Mouse (Mus musculus) neural tube, embryonic 15.5 days (tissue): ENCODE results near the gene Tanc1. TPM values are rescaled to one million over a fixed set of nuclear protein-coding genes. Genes with fewer than 3 reads are reported as not detected.

Experiments used
- ATAC-seq: fragments of 200-750 bp; cut with Nextera tagmentation; 2 replicates; pipeline ENCODE4 v1.8.0; 2017; ENCODE audit warnings: mild to moderate bottlenecking, moderate TSS enrichment, moderate library complexity; ENCODE audit not compliant: low FRiP score
- H3K27ac ChIP-seq: fragments of 300-500 bp; sonication (generic); replicated peaks from 2 replicates; pipeline ENCODE4 v1.5.1; 2015; ENCODE audit warnings: mild to moderate bottlenecking, inconsistent platforms
- H3K27me3 ChIP-seq: fragments of 300-500 bp; sonication (generic); replicated peaks from 2 replicates; pipeline ENCODE4 v1.6.1; 2015; ENCODE audit warnings: inconsistent platforms
- H3K36me3 ChIP-seq: fragments of 300-500 bp; sonication (generic); 2 replicates; pipeline ENCODE4 v1.6.1; 2015; ENCODE audit warnings: inconsistent platforms
- H3K4me1 ChIP-seq: fragments of 300-500 bp; sonication (generic); 2 replicates; pipeline ENCODE4 v1.6.1; 2015; ENCODE audit warnings: inconsistent platforms
- H3K4me2 ChIP-seq: fragments of 300-500 bp; sonication (generic); 2 replicates; pipeline ENCODE4 v1.6.1; 2015; ENCODE audit warnings: inconsistent platforms, mild to moderate bottlenecking, moderate library complexity
- H3K4me3 ChIP-seq: fragments of 300-500 bp; sonication (generic); replicated peaks from 2 replicates; pipeline ENCODE4 v1.5.1; 2015; ENCODE audit warnings: mild to moderate bottlenecking, inconsistent platforms
- H3K9ac ChIP-seq: fragments of 300-500 bp; sonication (generic); replicated peaks from 2 replicates; pipeline ENCODE4 v1.6.1; 2015; ENCODE audit warnings: mild to moderate bottlenecking, inconsistent platforms
- H3K9me3 ChIP-seq: fragments of 300-500 bp; sonication (generic); replicated peaks from 2 replicates; pipeline ENCODE4 v1.6.1; 2016; ENCODE audit warnings: inconsistent platforms
- WGBS: fragments of 180-500 bp; shearing (Covaris S2); methylation state at CpG from one replicate; pipeline ENCODE4 v1.1.7; 2015; ENCODE audit warnings: mixed read lengths; 5-methylcytosine and 5-hydroxymethylcytosine counted together
- polyA plus RNA-seq: library from polyadenylated mRNA; unstranded; fragments of >200 nt; fragmentation: Nextera tagmentation; extraction: Ambion mirVana; gene quantifications from 2 replicates; pipeline ENCODE4 v1.2.1, GENCODE M21; 2015

Gene Tanc1
- polyA plus RNA-seq, 1 experiment from 2014 or later = 8.5 TPM

- Histone ChIP-seq H3K9me3 (no peaks in the 10 kb centered on the region), H3K36me3 (no peaks in the 10 kb centered on the region), H3K4me1 (peaks cover 18% of the 10 kb centered on the region), H3K27me3 (no peaks in the 10 kb centered on the region), H3K4me2 (no peak overlapping the region), H3K27ac (no peak overlapping the region), H3K9ac (no peak overlapping the region), H3K4me3 (no peak overlapping the region)
- 98% methylated on average over 2 of the region's 2 CpGs for WGBS
- ATAC-seq = no peak
Measured at GRCm38 (mm10) chr2:59714992-59715391, 103.2 kb downstream of the Tanc1 start.

DNA sequence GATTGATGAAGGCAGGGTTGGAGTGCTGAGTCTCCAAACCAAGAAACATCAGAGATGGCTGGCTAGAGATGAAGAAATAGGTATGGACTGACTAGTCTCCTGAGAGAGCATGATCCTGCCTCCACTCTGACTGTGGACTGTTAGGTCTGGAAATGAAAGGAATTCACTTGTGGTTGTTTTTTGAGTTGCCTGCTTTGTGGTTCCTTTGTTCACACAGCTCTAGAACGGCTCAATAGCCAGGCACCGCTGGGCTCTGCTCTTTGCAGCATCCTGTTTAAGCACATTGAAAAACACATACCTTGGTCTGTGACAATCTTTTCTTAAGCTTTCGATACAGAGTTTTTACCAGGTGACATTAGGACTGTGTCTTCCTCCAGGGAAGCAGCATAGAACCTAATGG is 104.6 kb downstream of the Tanc1 start:
- Histone ChIP-seq H3K36me3 (no peaks in the 10 kb centered on the region), H3K4me1 (peaks cover 28% of the 10 kb centered on the region), H3K27ac (no peak overlapping the region), H3K4me2 (no peak overlapping the region), H3K4me3 (no peak overlapping the region), H3K9me3 (no peaks in the 10 kb centered on the region), H3K27me3 (no peaks in the 10 kb centered on the region), H3K9ac (no peak overlapping the region)
- ATAC-seq = no peak
- WGBS = 62% methylated on average over 3 of the region's 3 CpGs

DNA sequence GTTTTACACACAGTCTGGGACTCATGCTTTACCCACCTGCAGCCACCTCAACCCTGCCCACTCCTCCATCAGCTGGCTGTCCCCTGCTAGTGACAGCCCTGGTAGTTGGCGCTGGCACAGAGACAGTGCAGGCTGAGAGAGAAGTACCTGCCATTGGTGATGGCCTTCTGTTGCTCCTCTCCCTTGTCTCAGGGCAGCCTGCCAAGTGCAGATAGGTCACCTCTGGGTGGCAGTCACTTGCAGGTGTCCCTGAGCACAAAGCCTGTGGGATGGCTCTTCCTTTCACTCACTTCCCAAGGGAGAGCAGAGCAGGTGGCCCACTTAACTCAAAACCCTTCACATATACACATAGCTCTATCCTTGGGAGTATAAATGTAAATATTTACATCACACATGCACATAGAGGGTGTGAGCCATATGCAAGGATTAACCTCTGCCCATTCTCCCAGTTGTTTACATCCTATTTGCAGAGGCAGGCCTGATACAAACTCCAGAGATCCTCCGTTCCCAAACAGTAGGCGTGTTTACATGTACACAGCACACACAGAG is 106.0 kb downstream of the Tanc1 start:
- WGBS = 85% methylated on average over 3 of the region's 3 CpGs
- no peak for ATAC-seq
- H3K27ac ChIP-seq = no peak overlapping the region
- H3K9ac ChIP-seq = no peak overlapping the region
- H3K9me3 ChIP-seq = no peaks in the 10 kb centered on the region
- H3K4me2 ChIP-seq = no peak overlapping the region
- H3K27me3 ChIP-seq = no peaks in the 10 kb centered on the region
- no peak overlapping the region for H3K4me3 ChIP-seq
- H3K4me1 ChIP-seq = peaks cover 33% of the 10 kb centered on the region
- H3K36me3 ChIP-seq = no peaks in the 10 kb centered on the region

DNA sequence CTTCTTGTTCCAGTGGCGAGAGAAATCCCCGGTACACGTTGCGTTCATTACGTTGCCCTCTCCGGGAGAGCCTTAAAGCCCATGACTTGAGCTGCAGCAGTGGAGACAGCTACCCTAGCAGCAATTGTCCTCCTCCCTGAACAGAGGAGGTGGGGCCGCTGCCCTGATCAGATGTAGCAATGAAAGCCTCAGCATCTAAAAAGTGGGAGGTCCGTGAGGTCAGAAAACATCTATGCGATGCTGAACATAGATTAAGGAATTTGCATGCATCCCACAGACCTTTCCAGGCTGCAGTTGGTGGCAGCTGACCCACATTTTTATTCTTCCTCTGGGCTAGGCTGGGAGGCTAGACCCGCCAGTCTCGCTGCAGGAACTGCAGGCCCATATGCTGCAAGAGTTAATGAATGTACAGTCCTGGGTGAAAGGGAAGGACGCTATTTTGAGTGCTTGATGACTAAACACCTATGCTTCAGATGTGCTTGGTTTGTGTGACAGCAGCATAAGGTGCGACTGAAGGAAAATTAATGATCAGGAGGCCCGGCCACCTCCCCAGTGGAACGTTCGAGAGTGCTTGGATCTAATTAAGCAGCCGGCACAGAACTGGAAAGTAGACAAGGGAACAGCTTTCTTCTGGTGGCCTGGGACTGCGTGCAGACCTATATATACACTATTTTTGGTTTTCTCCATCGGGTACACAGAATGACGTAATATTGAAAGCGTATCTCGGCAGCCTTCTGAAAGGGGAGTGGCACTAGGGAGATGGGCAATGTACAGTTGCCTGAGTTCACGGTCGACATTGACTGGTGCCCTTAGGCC is 107.0 kb downstream of the Tanc1 start:
- H3K9ac ChIP-seq = no peak overlapping the region
- no peak overlapping the region for H3K27ac ChIP-seq
- 50% methylated on average over 24 of the region's 24 CpGs for WGBS
- H3K4me3 ChIP-seq = no peak overlapping the region
- no peak overlapping the region for H3K4me2 ChIP-seq
- H3K4me1 ChIP-seq = peaks cover 33% of the 10 kb centered on the region
- no peaks in the 10 kb centered on the region for H3K36me3 ChIP-seq
- no peak for ATAC-seq
- no peaks in the 10 kb centered on the region for H3K9me3 ChIP-seq
- no peaks in the 10 kb centered on the region for H3K27me3 ChIP-seq

DNA sequence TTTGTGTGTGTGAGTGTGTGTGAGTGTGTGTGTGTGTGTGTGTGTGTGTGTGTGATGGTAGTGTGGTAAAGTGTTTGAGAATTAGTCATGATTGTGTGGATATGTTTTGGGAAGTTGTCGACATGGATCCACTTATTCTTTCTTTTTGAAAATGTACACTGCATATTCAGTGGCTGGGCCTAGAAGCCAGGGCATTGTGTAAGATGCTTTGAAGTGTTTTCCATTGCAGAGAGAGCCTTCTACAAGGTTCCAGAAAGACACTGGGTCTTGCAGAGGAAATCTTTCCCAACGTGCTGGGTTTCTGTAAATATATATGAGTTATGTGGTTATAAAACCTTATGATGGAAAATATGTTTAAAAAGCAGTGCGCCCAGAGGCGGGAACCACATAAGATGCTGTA is 108.0 kb downstream of the Tanc1 start:
- H3K9ac ChIP-seq = no peak overlapping the region

GRCm38 (mm10) chr2:59721119-59721518 is 109.3 kb downstream of the Tanc1 start:
- Histone ChIP-seq H3K4me1 (peaks cover 36% of the 10 kb centered on the region), H3K9ac (no peak overlapping the region), H3K4me3 (no peak overlapping the region), H3K36me3 (no peaks in the 10 kb centered on the region), H3K4me2 (no peak overlapping the region), H3K27me3 (no peaks in the 10 kb centered on the region), H3K9me3 (no peaks in the 10 kb centered on the region), H3K27ac (no peak overlapping the region)
- WGBS = 30% methylated on average over 8 of the region's 8 CpGs
- ATAC-seq = no peak

More for the DNA sequence above, 108.0 kb downstream of the Tanc1 start:
- no peak overlapping the region for H3K4me2 ChIP-seq
- H3K4me3 ChIP-seq = no peak overlapping the region
- no peak for ATAC-seq
- no peaks in the 10 kb centered on the region for H3K27me3 ChIP-seq
- H3K36me3 ChIP-seq = no peaks in the 10 kb centered on the region
- WGBS = 86% methylated on average over 4 of the region's 4 CpGs
- no peaks in the 10 kb centered on the region for H3K9me3 ChIP-seq
- H3K4me1 ChIP-seq = peaks cover 33% of the 10 kb centered on the region
- no peak overlapping the region for H3K27ac ChIP-seq

DNA sequence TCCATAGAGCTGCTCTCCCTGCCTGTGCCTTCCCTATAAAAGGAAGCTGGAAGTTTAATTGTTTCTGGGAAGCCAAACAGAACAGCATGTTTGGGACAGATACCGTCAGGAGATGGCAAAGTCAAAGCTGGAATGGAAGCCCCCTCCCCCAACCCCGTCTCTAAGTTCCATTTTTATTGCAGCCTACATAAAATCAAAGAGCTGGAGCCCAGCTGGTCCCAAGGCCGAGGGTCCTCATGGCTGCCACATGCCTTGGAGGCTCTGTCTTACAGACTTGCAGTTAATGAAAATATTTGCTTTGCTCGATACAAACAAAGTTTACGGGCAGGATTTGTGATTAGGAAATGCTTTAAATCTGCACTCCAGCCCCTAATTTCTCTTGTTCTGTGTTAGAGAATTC is 109.9 kb downstream of the Tanc1 start:
- no peak overlapping the region for H3K27ac ChIP-seq
- no peak overlapping the region for H3K4me3 ChIP-seq
- WGBS = 33% methylated on average over 5 of the region's 5 CpGs
- no peak for ATAC-seq
- peaks cover 36% of the 10 kb centered on the region for H3K4me1 ChIP-seq
- H3K9ac ChIP-seq = no peak overlapping the region
- no peaks in the 10 kb centered on the region for H3K9me3 ChIP-seq
- no peak overlapping the region for H3K4me2 ChIP-seq
- H3K27me3 ChIP-seq = no peaks in the 10 kb centered on the region
- no peaks in the 10 kb centered on the region for H3K36me3 ChIP-seq

GRCm38 (mm10) chr2:59723311-59723710 is 111.5 kb downstream of the Tanc1 start:
- 89% methylated on average over 5 of the region's 5 CpGs for WGBS
- H3K9ac ChIP-seq = no peak overlapping the region
- no peaks in the 10 kb centered on the region for H3K9me3 ChIP-seq
- no peak overlapping the region for H3K4me3 ChIP-seq
- no peaks in the 10 kb centered on the region for H3K36me3 ChIP-seq
- H3K27ac ChIP-seq = no peak overlapping the region
- no peak overlapping the region for H3K4me2 ChIP-seq
- ATAC-seq = no peak
- H3K27me3 ChIP-seq = no peaks in the 10 kb centered on the region
- peaks cover 30% of the 10 kb centered on the region for H3K4me1 ChIP-seq

DNA sequence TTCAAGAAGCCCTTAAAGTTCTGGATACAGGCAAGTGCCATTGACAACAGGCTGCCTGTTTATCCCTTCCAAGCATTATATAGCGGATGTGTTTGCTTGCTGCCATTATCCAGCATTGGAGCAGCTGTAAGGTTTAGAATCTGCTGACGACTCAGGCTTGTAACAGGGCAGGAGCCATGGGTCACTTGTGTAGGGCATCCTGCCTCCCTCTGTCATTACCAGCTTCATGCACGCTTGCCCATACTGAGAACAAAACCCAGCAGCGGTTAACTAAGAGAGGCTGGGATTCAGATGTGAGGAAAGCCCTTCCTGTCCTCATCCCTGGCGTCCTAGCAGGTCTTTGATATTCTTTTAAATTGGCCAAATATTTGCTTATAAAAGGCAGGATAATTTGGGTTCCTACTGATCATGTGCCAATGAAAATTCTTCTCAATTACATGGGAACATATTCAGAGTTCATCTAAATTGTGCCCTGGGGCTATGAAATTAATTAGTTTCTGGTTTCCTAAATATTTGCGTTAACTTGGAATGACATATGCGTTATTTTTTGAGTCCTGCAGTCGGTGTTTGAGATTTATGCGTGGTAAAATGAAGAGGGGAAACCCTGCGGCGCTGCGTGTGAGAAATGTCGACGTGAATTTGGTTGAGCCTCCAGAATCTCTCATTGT is 113.8 kb downstream of the Tanc1 start:
- H3K27me3 ChIP-seq = no peaks in the 10 kb centered on the region
- no peak overlapping the region; the same call in 1 of the 2 replicates for H3K27ac ChIP-seq
- H3K9me3 ChIP-seq = no peaks in the 10 kb centered on the region
- H3K9ac ChIP-seq = no peak overlapping the region
- 58% methylated on average over 14 of the region's 14 CpGs for WGBS
- no peak overlapping the region for H3K4me2 ChIP-seq
- H3K4me3 ChIP-seq = no peak overlapping the region
- ATAC-seq = no peak
- no peaks in the 10 kb centered on the region for H3K36me3 ChIP-seq
- peaks cover 14% of the 10 kb centered on the region for H3K4me1 ChIP-seq

DNA sequence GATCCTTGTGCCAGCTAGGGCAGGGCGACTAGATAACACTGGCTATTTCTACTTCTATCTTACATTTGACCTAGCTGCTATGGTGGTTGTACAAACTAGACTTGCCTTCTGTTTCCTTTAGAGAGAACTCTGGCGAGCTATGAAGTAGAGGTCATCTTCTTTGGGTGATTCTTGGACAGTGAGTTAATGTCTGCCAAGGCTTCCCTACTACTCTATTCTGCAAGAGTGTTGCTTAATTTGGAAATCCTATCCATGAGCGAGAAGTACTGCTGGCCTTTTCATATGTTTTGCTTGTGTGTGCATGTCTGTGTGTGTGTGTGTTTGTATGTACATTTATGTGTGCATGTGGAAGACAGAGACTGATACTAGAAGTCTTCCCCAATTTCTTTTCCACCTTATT is 120.0 kb downstream of the Tanc1 start:
- Histone ChIP-seq H3K4me2 (no peak overlapping the region), H3K4me1 (peaks cover 9% of the 10 kb centered on the region), H3K9ac (no peak overlapping the region), H3K27ac (no peak overlapping the region), H3K27me3 (no peaks in the 10 kb centered on the region), H3K4me3 (no peak overlapping the region), H3K9me3 (no peaks in the 10 kb centered on the region), H3K36me3 (no peaks in the 10 kb centered on the region)
- no peak for ATAC-seq
- 90% methylated on average over 3 of the region's 3 CpGs for WGBS

DNA sequence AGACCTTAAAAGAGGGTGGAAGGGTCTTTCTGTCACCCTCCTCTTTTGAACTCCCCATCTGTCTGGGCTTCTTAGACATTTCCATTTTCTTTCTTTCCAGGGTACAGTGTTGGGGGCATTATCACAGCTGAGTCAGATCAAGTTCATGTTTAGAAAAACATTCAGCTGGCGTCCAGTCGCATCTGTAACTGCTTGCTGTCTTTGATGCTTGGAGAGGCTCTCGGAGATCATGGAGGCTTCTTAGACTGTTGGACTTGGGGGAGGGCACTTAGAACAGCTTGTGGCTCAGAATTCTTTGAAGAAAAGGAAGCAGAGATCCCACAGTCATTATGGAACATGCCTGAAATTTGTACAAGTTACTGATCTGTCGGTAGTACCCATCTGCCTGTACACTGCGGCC is 121.6 kb downstream of the Tanc1 start:
- no peaks in the 10 kb centered on the region for H3K9me3 ChIP-seq
- no peaks in the 10 kb centered on the region for H3K36me3 ChIP-seq
- 73% methylated on average over 5 of the region's 5 CpGs for WGBS
- no peaks in the 10 kb centered on the region for H3K27me3 ChIP-seq
- H3K4me2 ChIP-seq = no peak overlapping the region
- H3K4me3 ChIP-seq = no peak overlapping the region
- ATAC-seq = no peak
- no peak overlapping the region for H3K27ac ChIP-seq
- peaks cover 15% of the 10 kb centered on the region for H3K4me1 ChIP-seq
- no peak overlapping the region for H3K9ac ChIP-seq

- Histone ChIP-seq H3K4me3 (no peak overlapping the region), H3K27me3 (no peaks in the 10 kb centered on the region), H3K9ac (no peak overlapping the region), H3K4me1 (peaks cover 15% of the 10 kb centered on the region), H3K4me2 (peak overlapping the region; percentile 11; the same call in 1 of the 2 replicates), H3K36me3 (no peaks in the 10 kb centered on the region), H3K27ac (peak overlapping the region; percentile 66; the same call in 1 of the 2 replicates), H3K9me3 (no peaks in the 10 kb centered on the region)
- WGBS = 39% methylated on average over 10 of the region's 10 CpGs
- peak; percentile 71 for ATAC-seq
Measured at GRCm38 (mm10) chr2:59736401-59736898, 124.6 kb downstream of the Tanc1 start.
